Mouse (Mus musculus) bone marrow, adult 2 months (tissue): ENCODE measurements at regions not wholly inside any gene's neighbourhood (a gene's known extent, or its start where the extent isn't known, plus 50 kb on each side); places are given as distances from the start of the nearest gene placed in this dataset.

ENCODE experiments used
- CTCF ChIP-seq: fragments of 200-500 bp; IDR thresholded peaks from 2 replicates; pipeline ENCODE4 v1.5.1; 2011; ENCODE audit warnings: low read length, control low read depth; ENCODE audit not compliant: control insufficient read depth, insufficient read depth
- POLR2A ChIP-seq: fragments of 200-500 bp; IDR thresholded peaks from 2 replicates; pipeline ENCODE4 v1.6.1; 2011; ENCODE audit warnings: low read depth, mild to moderate bottlenecking, control low read depth, low read length, borderline replicate concordance; ENCODE audit not compliant: control insufficient read depth

DNA sequence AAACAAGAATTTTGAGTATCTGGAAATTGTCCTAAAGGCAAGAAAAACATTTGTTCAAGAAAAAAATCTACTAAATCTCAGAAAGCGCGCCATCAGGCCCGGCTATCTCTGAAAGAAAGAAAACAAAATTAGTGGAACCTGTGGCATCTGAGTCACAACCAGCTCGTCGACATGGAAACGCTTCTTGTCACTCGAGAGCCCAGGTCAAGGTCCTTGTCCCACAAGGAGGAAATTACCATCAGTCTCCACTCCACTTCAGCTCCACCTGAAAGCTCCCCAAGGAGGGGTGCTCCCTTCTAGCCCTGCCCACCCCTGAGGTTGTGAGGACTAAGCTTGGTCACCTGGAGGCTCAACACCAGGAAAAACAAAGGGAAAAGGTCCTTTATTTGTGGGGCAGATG lies 324.1 kb upstream of the Zfp637 start:
- no peak for TF ChIP-seq POLR2A
- TF ChIP-seq CTCF, result no peak
